Mouse (Mus musculus) embryonic facial prominence, embryonic 15.5 days (tissue): ENCODE measurements at regions not wholly inside any gene's neighbourhood (a gene's known extent, or its start where the extent isn't known, plus 50 kb on each side); places are given as distances from the start of the nearest gene placed in this dataset.
"Not testable (repeated sequence)": the region's sequence is repeated elsewhere in the genome, so short reads cannot be mapped to it uniquely, and the experiment has no call there.

ENCODE experiments used
- ATAC-seq: fragments of 200-750 bp; cut with Nextera tagmentation; 2 replicates; pipeline ENCODE4 v1.8.0; 2017; ENCODE audit warnings: low read depth, moderate TSS enrichment; ENCODE audit not compliant: insufficient number of reproducible peaks, low FRiP score, low TSS enrichment
- H3K27ac ChIP-seq: fragments of 300-500 bp; sonication (generic); replicated peaks from 2 replicates; pipeline ENCODE4 v1.5.1; 2015; ENCODE audit warnings: mild to moderate bottlenecking, inconsistent platforms
- H3K27me3 ChIP-seq: fragments of 300-500 bp; sonication (generic); 2 replicates; pipeline ENCODE4 v1.6.1; 2015; ENCODE audit warnings: inconsistent platforms
- H3K36me3 ChIP-seq: fragments of 300-500 bp; sonication (generic); 2 replicates; pipeline ENCODE4 v1.6.1; 2015; ENCODE audit warnings: mild to moderate bottlenecking, inconsistent platforms
- H3K4me1 ChIP-seq: fragments of 300-500 bp; sonication (generic); 2 replicates; pipeline ENCODE4 v1.6.1; 2015; ENCODE audit warnings: inconsistent platforms
- H3K4me2 ChIP-seq: fragments of 300-500 bp; sonication (generic); replicated peaks from 2 replicates; pipeline ENCODE4 v1.6.1; 2015; ENCODE audit warnings: mild to moderate bottlenecking, inconsistent platforms
- H3K4me3 ChIP-seq: fragments of 300-500 bp; sonication (generic); replicated peaks from 2 replicates; pipeline ENCODE4 v1.5.1; 2015; ENCODE audit warnings: mild to moderate bottlenecking, inconsistent platforms
- H3K9ac ChIP-seq: fragments of 300-500 bp; sonication (generic); 2 replicates; pipeline ENCODE4 v1.6.1; 2015; ENCODE audit warnings: inconsistent platforms
- H3K9me3 ChIP-seq: fragments of 300-500 bp; sonication (generic); replicated peaks from 2 replicates; pipeline ENCODE4 v1.6.1; 2016; ENCODE audit warnings: inconsistent platforms
- WGBS: fragments of 180-500 bp; shearing (Covaris S2); methylation state at CpG from one replicate; pipeline ENCODE4 v1.1.7; 2015; 5-methylcytosine and 5-hydroxymethylcytosine counted together

GRCm38 (mm10) chr6:47679946-47680345 is 84.8 kb upstream of the Ezh2 start:
- ATAC-seq, H3K9me3 ChIP-seq, H3K4me1 ChIP-seq, H3K36me3 ChIP-seq, H3K4me3 ChIP-seq, H3K27ac ChIP-seq, H3K9ac ChIP-seq, H3K27me3 ChIP-seq, H3K4me2 ChIP-seq: not testable (repeated sequence)
- WGBS: 63% methylated on average over 2 of the region's 7 CpGs

- H3K9ac ChIP-seq, H3K27me3 ChIP-seq, H3K36me3 ChIP-seq, H3K9me3 ChIP-seq, H3K27ac ChIP-seq, ATAC-seq, H3K4me1 ChIP-seq: not testable (repeated sequence)
- WGBS: 7% methylated on average over 13 of the region's 33 CpGs
- peak overlapping the region; percentile 46 for H3K4me2 ChIP-seq
- H3K4me3 ChIP-seq: peak overlapping the region; percentile 37
These were observed 77.6 kb upstream of the Ezh2 start for GRCm38 (mm10) chr6:47672741-47673140.

GRCm38 (mm10) chr6:47652880-47653279 is 57.7 kb upstream of the Ezh2 start:
- H3K27ac ChIP-seq, H3K4me2 ChIP-seq, H3K4me1 ChIP-seq, H3K27me3 ChIP-seq, H3K36me3 ChIP-seq, H3K9ac ChIP-seq, H3K9me3 ChIP-seq, H3K4me3 ChIP-seq, ATAC-seq: not testable (repeated sequence)
- 68% methylated on average over 3 of the region's 3 CpGs for WGBS

- ATAC-seq: peak; percentile 60
These were observed 56.2 kb upstream of the Ezh2 start for GRCm38 (mm10) chr6:47651385-47651718.

GRCm38 (mm10) chr6:47650463-47651384 is 55.6 kb upstream of the Ezh2 start:
- WGBS: 3% methylated on average over 44 of the region's 46 CpGs
- ATAC-seq: peak; percentile 95

More at GRCm38 (mm10) chr6:47651385-47651718, 56.2 kb upstream of the Ezh2 start:
- H3K36me3 ChIP-seq, H3K4me1 ChIP-seq, H3K9me3 ChIP-seq, H3K27me3 ChIP-seq: not testable (repeated sequence)
- peak overlapping the region; percentile 85 for H3K27ac ChIP-seq
- H3K4me2 ChIP-seq: peak overlapping the region; percentile 80
- peak overlapping the region; percentile 68 for H3K4me3 ChIP-seq
- WGBS: under 1% methylated on average over 22 of the region's 23 CpGs
- peak overlapping the region; percentile 58 for H3K9ac ChIP-seq

GRCm38 (mm10) chr6:47649961-47650360 is 54.8 kb upstream of the Ezh2 start:
- WGBS: 85% methylated on average over 6 of the region's 6 CpGs
- Histone ChIP-seq H3K9me3 (no peaks in the 10 kb centered on the region), H3K27ac (no peak overlapping the region), H3K4me2 (no peak overlapping the region), H3K36me3 (no peaks in the 10 kb centered on the region), H3K27me3 (0 out of 2 replicates have a peak, but pooled peaks cover 3% of the 10 kb centered on the region), H3K4me1 (no peaks in the 10 kb centered on the region), H3K9ac (no peak overlapping the region), H3K4me3 (no peak overlapping the region)
- no peak for ATAC-seq

More at GRCm38 (mm10) chr6:47650463-47651384, 55.6 kb upstream of the Ezh2 start:
- peak overlapping the region; percentile 68 for H3K4me3 ChIP-seq
- peak overlapping the region; percentile 80 for H3K4me2 ChIP-seq
- H3K36me3 ChIP-seq: no peaks in the 10 kb centered on the region
- peak overlapping the region; percentile 58 for H3K9ac ChIP-seq
- H3K27me3 ChIP-seq: 0 out of 2 replicates have a peak, but pooled peaks cover 3% of the 10 kb centered on the region
- no peaks in the 10 kb centered on the region for H3K9me3 ChIP-seq
- peak overlapping the region; percentile 85 for H3K27ac ChIP-seq
- H3K4me1 ChIP-seq: no peaks in the 10 kb centered on the region

- H3K27me3 ChIP-seq: 0 out of 2 replicates have a peak, but pooled peaks cover 3% of the 10 kb centered on the region
- no peak overlapping the region for H3K4me2 ChIP-seq
- no peak overlapping the region for H3K27ac ChIP-seq
- WGBS: 56% methylated on average over 5 of the region's 5 CpGs
- no peaks in the 10 kb centered on the region for H3K36me3 ChIP-seq
- no peaks in the 10 kb centered on the region for H3K4me1 ChIP-seq
- no peak for ATAC-seq
- no peak overlapping the region for H3K4me3 ChIP-seq
- H3K9me3 ChIP-seq: no peaks in the 10 kb centered on the region
- no peak overlapping the region for H3K9ac ChIP-seq
These were observed 54.4 kb upstream of the Ezh2 start for GRCm38 (mm10) chr6:47649451-47649931.

- Histone ChIP-seq H3K4me2 (no peak overlapping the region), H3K4me3 (no peak overlapping the region), H3K9ac (no peak overlapping the region), H3K9me3 (no peaks in the 10 kb centered on the region), H3K27me3 (0 out of 2 replicates have a peak, but pooled peaks cover 3% of the 10 kb centered on the region), H3K36me3 (no peaks in the 10 kb centered on the region), H3K4me1 (no peaks in the 10 kb centered on the region), H3K27ac (no peak overlapping the region)
- WGBS: 73% methylated on average over 5 of the region's 5 CpGs
- no peak for ATAC-seq
These were observed 53.8 kb upstream of the Ezh2 start for GRCm38 (mm10) chr6:47648899-47649298.

GRCm38 (mm10) chr6:47648316-47648715 is 53.2 kb upstream of the Ezh2 start:
- 90% methylated on average over 7 of the region's 7 CpGs for WGBS
- no peaks in the 10 kb centered on the region for H3K36me3 ChIP-seq
- no peak overlapping the region for H3K4me3 ChIP-seq
- H3K9ac ChIP-seq: no peak overlapping the region
- H3K27me3 ChIP-seq: 0 out of 2 replicates have a peak, but pooled peaks cover 3% of the 10 kb centered on the region
- ATAC-seq: no peak
- H3K4me2 ChIP-seq: no peak overlapping the region
- no peaks in the 10 kb centered on the region for H3K4me1 ChIP-seq
- no peaks in the 10 kb centered on the region for H3K9me3 ChIP-seq
- no peak overlapping the region for H3K27ac ChIP-seq

GRCm38 (mm10) chr6:47647876-47648275 is 52.7 kb upstream of the Ezh2 start:
- no peak for ATAC-seq
- Histone ChIP-seq H3K4me3 (no peak overlapping the region), H3K4me1 (no peaks in the 10 kb centered on the region), H3K27ac (no peak overlapping the region), H3K27me3 (0 out of 2 replicates have a peak, but pooled peaks cover 3% of the 10 kb centered on the region), H3K9me3 (no peaks in the 10 kb centered on the region), H3K4me2 (no peak overlapping the region), H3K9ac (no peak overlapping the region), H3K36me3 (no peaks in the 10 kb centered on the region)
- WGBS: 81% methylated on average over 8 of the region's 8 CpGs

- ATAC-seq: no peak
- H3K27ac ChIP-seq: no peak overlapping the region
- no peak overlapping the region for H3K9ac ChIP-seq
- no peaks in the 10 kb centered on the region for H3K9me3 ChIP-seq
- no peaks in the 10 kb centered on the region for H3K4me1 ChIP-seq
- 0 out of 2 replicates have a peak, but pooled peaks cover 3% of the 10 kb centered on the region for H3K27me3 ChIP-seq
- no peak overlapping the region for H3K4me2 ChIP-seq
- H3K36me3 ChIP-seq: no peaks in the 10 kb centered on the region
- no peak overlapping the region for H3K4me3 ChIP-seq
- 68% methylated on average over 14 of the region's 14 CpGs for WGBS
These were observed 51.8 kb upstream of the Ezh2 start for GRCm38 (mm10) chr6:47646731-47647567.
